Mouse (Mus musculus): ENCODE results near the gene Slc44a3. TPM values are rescaled to one million over a fixed set of nuclear protein-coding genes. Genes with fewer than 3 reads are reported as not detected.

Gene Slc44a3
- total RNA-seq, 2 experiments from 2014 or later: 0.18 TPM; not detected in 1

DNA sequence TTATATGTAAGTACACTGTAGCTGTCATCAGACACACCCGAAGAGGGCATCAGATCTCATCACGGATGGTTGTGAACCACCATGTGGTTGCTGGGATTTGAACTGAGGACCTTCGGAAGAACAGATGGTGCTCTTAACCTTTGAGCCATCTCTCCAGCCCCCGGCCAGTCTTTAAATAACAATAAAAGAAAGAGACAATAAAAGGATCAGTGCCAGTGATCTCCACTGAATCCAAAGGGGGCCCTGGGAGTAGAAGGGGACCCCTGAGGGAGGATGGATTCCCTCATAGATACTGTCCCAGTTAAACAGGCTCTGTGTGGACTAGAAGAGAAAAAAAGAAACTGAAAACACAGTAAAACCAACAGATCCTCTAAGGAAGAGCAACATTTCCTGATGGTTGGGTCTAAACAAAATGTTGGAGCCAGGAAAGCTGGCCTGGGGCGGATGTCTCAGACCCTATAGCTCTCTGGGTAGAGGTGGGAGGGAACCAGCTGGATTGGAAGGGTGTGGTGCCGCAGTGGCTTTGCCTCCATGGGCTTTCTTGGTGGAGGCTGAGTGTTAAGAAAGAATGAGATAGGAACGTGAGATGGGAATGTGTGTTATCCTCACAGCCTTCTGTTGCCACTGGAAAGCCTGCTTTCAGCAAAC lies 101.8 kb downstream of the Slc44a3 start:
- intact Hi-C loops (cut with DNase I): no loop called here
- DNase-seq: no peak

DNA sequence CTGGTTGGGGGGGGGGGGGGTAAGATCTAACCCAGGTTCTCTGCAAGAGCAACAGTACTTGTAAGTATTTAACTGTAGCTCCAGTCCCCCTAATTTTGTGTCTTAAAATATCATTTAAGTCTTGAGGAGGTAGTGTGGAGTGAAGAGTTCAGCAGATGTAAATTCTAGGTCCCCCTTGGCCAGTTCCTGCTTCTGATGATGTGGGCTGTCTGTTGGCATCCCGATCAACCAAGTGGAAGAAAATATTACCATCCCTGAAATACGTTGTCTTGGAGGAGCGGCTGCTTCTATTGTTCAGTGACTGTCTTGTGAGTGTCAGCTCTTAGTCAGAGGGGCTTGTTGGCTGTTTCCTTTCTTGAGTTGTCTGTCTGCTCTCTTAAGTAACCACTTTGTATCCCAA lies 102.7 kb downstream of the Slc44a3 start:
- no peak for DNase-seq
- intact Hi-C loops (cut with DNase I): loop anchor here (5.0 kb wide), 1 partner anchor 122 kb away; no protein-coding TSS in a partner anchor

DNA sequence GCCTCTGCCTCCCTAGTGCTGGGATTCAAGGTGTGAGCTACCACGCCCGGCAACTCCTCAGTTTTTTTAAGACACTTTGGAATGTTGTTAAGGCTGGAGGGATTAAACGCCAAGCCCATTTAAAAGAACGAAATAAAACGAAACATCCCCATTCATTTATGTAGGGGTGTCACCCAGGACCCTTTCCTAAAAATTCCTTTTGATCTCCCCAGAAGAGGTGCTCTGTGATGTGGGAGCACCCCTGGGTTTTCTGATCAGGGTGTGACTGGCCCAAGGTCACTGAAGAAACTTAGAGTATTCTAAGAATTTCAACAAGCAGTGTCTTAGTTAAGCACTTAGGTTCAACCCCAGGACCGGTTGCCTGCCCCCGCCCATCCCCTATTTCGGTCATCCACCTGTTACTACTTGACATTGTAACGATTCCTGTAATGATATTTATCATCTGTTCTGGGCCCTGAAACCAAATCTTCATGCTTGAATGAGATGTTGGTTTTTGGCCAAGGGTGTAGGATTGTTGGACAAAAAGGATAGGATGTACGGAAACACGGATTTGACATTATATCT lies 103.4 kb downstream of the Slc44a3 start:
- DNase-seq: no peak
- intact Hi-C loops (cut with DNase I): loop anchor here (5.0 kb wide), 1 partner anchor 121 kb away; no protein-coding TSS in a partner anchor

GRCm38 (mm10) chr3:121428230-121428629 lies 104.0 kb downstream of the Slc44a3 start:
- no peak for DNase-seq
- intact Hi-C loops (cut with DNase I): loop anchor here (5.0 kb wide), 1 partner anchor 121 kb away; no protein-coding TSS in a partner anchor

- peak; percentile 78 for DNase-seq
- intact Hi-C loops (cut with DNase I): loop anchor here (5.0 kb wide), 1 partner anchor 120 kb away; no protein-coding TSS in a partner anchor
These were observed 104.7 kb downstream of the Slc44a3 start for GRCm38 (mm10) chr3:121427520-121427908.

GRCm38 (mm10) chr3:121426621-121427519 lies 105.3 kb downstream of the Slc44a3 start:
- intact Hi-C loops (cut with DNase I): loop anchor here (5.0 kb wide), 1 partner anchor 120 kb away; no protein-coding TSS in a partner anchor
- DNase-seq: peak; percentile 75

DNA sequence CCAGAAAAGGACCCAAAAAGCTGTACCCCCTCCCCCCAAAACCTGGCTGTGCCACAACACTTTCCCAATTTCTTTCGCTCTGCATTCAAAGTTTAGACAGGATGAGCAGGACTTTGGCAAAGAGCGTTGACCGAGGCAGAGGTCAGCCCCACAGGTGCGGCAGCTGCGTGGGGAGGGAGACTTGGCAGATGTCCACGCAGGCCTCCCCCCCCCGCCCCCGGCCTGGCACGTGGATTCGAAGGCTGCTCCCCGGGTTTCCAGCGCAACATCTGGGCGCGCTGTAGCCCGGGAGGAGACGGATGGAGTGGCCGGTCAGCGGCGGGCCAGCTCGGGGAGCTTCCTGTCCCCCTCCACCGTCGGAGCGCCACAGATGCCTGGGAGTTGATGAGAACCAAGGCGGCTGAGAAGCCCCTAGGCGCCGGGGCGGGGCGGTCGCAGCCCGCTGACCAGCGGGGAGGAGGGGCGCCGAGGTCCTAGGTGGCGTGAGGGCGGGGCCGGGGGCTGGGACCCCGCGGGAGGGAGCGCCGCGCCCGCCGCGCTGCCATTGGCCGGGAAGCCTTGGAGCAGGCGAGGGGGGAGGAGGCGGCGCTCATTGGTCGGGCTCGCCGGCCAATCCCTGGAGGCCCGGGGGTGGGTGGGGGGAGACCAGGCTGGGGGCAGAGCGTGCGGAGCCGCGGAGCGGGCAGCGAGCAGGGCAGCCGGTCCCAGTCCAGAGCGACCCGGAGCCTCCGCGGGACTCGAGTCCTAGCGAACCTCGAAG lies 106.2 kb downstream of the Slc44a3 start, which contains the start of gene Cnn3:
Gene Cnn3, plus strand, starts transcription at position 637 of the 760 bp plus-strand sequence.
- intact Hi-C loops (cut with DNase I): loop anchor here (5.0 kb wide), 1 partner anchor 119 kb away; no protein-coding TSS in a partner anchor
- DNase-seq: peak; percentile 97

DNA sequence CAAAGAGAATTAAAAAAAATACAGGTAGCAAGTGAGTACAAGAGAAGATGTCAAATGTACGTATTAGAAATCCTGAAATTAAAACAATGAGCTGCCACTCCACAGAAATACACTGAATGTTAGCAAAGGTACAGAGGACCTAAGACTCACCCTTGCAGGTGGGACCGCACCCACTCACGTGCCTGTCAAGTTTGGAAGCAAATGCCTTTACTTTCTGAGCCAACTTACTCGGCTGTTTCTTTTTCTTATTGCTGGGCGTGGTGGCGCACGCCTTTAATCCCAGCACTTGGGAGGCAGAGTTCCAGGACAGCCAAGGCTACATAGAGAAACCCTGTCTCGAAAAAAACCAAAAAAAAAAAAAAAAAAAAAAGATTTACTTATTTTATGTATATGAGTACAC lies 109.8 kb downstream of the Slc44a3 start:
- no peak for DNase-seq
- intact Hi-C loops (cut with DNase I): no loop called here

GRCm38 (mm10) chr3:121418850-121419435 lies 113.3 kb downstream of the Slc44a3 start:
- intact Hi-C loops (cut with DNase I): no loop called here
- DNase-seq: no peak

DNA sequence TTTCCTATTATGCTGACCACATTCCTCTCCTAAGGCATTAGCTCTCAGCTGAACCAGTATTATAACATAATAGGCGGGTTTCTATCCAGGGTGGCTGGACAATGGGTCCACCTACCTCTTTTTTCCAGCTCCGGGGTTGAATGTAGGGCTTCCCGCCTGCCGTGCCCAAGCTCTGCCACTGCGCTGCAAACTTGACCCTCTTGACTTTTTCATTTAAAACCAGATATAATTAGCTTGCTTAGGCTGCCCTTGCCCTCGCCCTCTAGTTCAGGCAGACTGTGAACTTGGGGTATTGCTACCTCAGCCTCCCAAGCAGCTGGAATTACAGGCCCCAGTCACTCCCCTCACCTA lies 114.0 kb downstream of the Slc44a3 start:
- intact Hi-C loops (cut with DNase I): no loop called here

DNA sequence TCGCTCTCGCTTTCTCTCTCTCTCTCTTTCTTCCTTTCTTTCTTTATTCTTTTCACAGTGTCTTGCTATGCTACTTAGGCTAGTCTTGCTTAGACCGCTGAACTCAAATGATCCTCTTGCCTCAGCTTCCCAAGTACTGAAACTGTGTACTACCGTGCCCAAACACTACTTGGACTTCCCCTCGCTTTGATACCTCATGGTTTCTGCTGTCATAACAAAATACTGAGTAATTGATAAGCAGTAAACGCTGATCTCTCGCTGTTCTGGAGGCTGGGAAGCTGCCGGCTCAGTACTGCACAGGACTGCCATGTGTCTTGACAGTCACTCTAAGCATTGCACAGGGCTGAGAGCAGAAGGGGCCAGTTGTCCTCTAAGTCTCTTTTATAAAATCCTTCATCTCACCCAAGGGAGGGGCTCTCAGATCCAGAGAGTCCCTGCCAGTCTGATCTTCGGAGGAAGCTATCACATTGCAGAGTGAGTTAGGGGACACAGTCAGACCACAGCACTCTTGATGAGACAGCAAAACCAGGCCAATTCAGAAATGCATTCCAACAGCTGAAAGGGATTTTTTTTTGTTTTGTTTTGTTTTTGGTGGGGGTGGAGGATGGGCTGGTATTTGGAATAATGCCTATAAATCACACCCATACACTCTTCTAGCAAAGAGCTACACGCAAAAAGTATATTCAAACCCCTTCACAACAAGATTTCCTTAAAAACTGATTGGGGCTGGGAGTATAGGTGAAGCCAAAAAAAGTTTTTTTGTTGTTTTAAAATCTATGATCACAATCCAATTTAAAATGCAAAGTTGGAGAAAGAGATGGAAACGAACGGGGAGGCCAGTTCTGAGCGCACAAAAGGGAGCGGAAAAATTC lies 114.6 kb downstream of the Slc44a3 start:
- no peak for DNase-seq
- intact Hi-C loops (cut with DNase I): no loop called here

More for the DNA sequence above, 114.0 kb downstream of the Slc44a3 start:
- DNase-seq: no peak

- no peak for DNase-seq
- intact Hi-C loops (cut with DNase I): no loop called here
These were observed 115.7 kb downstream of the Slc44a3 start for GRCm38 (mm10) chr3:121416171-121417154.

- intact Hi-C loops (cut with DNase I): no loop called here
- DNase-seq: no peak
These were observed 120.8 kb downstream of the Slc44a3 start for GRCm38 (mm10) chr3:121411450-121411849.

Other genes starting within 250 kb of the Slc44a3 start
- 10 to 100 TPM; 17.2 to 19.2 TPM for gene Tmem56, start 249.3 kb downstream of the Slc44a3 start, total RNA-seq (2021)
- gene Alg14, start 240.6 kb downstream of the Slc44a3 start, total RNA-seq (2021): 10 to 100 TPM; 17.9 to 22.0 TPM
- gene Cnn3, start 105.9 kb downstream of the Slc44a3 start, total RNA-seq (2021): 100 to 1,000 TPM; 101 to 110 TPM
- gene 4930432M17Rik, start 138.4 kb upstream of the Slc44a3 start, total RNA-seq (2021): not detected
- gene F3, start 191.1 kb upstream of the Slc44a3 start, total RNA-seq (2021): 10 to 100 TPM; 15.2 to 16.6 TPM